15 mouse cellular contexts compared by ENCODE assay signal in the genomic region with DNA sequence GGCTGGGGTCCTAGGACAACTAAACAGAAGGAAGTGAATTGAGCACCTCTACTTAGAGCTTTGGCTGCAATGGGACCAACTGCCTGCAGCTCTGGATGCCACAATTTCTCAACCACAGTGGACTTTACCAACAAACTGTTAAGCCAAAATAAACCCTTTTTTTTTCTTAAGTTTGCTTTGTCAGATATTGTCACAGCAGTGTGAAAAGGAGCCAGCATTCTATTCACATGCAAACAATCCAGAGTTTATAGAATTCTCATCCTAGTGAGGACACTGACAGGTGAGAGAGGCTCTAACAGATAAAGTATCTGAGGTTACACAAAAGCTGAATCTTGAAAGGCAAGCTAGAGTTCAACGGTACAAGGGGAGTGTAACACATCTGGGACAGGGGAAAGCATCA. TPM values are rescaled to one million over a fixed set of nuclear protein-coding genes. Genes with fewer than 3 reads are reported as not detected.
"Had no signal": no experiment of that assay in that cellular context is flagged by ENCODE, and none has a peak within 500 bp of the region (broad histone marks: within the 10 kb centered on the region; RNA-seq: fewer than 3 reads in every experiment).

No protein-coding gene starts in this region.

- DNase-seq: kidney, adult 2 months; kidney, postnatal 14 days; left cerebral cortex, postnatal 4 days; lung, adult 2 months; lung, postnatal 10 days; right cerebral cortex, adult 18-20 months; right cerebral cortex, postnatal 25 days; thymus, postnatal 4 days had no signal

- H3K9ac ChIP-seq: kidney, embryonic 15.5 days; limb, embryonic 13.5 days; midbrain, embryonic 12.5 days had no signal

- H3K27ac ChIP-seq: kidney, embryonic 15.5 days; limb, embryonic 13.5 days; macrophage; midbrain, embryonic 12.5 days; neural tube, embryonic 15.5 days; stomach, postnatal 0 days had no signal

- H3K4me3 ChIP-seq: midbrain, embryonic 12.5 days; neural tube, embryonic 15.5 days had no signal

- H3K9me3 ChIP-seq: kidney, embryonic 15.5 days; limb, embryonic 13.5 days; midbrain, embryonic 12.5 days; neural tube, embryonic 15.5 days had no signal

- H3K27me3 ChIP-seq: kidney, embryonic 15.5 days; limb, embryonic 13.5 days; midbrain, embryonic 12.5 days; neural tube, embryonic 15.5 days had no signal

RNA-seq across cellular contexts. Expression of a gene that starts 16.3 kb away (rescaled TPM):
- total RNA-seq: megakaryocyte-erythroid progenitor cell, adult 5-6 weeks had no signal
- polyA plus RNA-seq: macrophage had no signal
